Mouse (Mus musculus): Measurements from ENCODE around the gene Abcc4.

- TF ChIP-seq GATA1 (IDR thresholded peaks at IDR 0.05; ENCODE audit: low read length) = no peak
- no peak for TF ChIP-seq TAL1 (IDR thresholded peaks at IDR 0.05; ENCODE audit: low read length)
Measured at GRCm38 (mm10) chr14:118616698-118617311, 89.2 kb downstream of the Abcc4 start.

Data from erythroblast, embryonic 14.5 days (primary cell).